Mouse (Mus musculus): ENCODE results near the gene Rnaseh1. TPM values are rescaled to one million over a fixed set of nuclear protein-coding genes. Genes with fewer than 3 reads are reported as not detected.

Gene Rnaseh1
- total RNA-seq, 2 experiments from 2014 or later, result 7.5 to 8.7 TPM

DNA sequence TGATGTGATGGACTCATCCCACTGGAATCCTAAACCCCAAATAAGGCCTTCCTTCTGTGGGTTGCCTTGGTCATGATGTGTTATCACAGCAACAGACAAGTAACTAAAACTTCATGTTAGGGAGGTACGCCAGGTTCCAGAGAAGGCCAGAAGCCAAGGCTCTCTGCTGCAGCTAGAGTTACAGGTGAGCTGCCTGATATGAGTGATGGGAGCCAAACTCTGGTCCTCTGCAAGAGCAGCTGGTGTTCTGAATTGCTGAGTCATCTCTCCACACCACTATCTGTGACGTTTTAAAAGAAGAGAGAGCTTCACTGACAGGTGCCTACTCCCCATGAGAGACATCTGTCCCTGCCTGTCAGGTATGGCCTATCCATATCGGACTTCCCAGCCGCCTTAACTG, 13.2 kb downstream of the Rnaseh1 start:
- no peak for DNase-seq
- intact Hi-C loops (cut with DNase I), result no loop called here

- intact Hi-C loops (cut with DNase I), result no loop called here
- DNase-seq, result no peak
Measured at GRCm38 (mm10) chr12:28666734-28667133, 17.3 kb downstream of the Rnaseh1 start.

DNA sequence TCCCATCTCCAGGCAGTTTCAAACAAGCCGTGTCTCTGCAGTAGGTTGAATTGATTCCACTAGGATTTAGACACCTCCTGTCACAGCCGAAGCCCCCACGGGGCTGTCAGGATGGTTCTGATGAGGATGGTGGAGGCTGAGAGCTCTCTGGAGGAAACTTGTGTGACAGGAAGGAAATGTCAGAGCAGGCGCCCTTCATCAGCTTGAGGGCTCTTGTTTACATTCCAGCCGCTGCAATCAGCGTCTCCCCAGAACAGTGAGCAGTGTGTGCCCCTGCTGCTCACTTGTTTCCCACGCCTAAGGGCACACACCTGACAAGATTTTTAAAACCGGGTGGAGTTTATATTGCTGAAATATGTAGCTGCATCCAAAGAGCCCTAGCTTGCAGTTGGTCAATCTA, 17.9 kb downstream of the Rnaseh1 start:
- intact Hi-C loops (cut with DNase I), result no loop called here
- no peak for DNase-seq

DNA sequence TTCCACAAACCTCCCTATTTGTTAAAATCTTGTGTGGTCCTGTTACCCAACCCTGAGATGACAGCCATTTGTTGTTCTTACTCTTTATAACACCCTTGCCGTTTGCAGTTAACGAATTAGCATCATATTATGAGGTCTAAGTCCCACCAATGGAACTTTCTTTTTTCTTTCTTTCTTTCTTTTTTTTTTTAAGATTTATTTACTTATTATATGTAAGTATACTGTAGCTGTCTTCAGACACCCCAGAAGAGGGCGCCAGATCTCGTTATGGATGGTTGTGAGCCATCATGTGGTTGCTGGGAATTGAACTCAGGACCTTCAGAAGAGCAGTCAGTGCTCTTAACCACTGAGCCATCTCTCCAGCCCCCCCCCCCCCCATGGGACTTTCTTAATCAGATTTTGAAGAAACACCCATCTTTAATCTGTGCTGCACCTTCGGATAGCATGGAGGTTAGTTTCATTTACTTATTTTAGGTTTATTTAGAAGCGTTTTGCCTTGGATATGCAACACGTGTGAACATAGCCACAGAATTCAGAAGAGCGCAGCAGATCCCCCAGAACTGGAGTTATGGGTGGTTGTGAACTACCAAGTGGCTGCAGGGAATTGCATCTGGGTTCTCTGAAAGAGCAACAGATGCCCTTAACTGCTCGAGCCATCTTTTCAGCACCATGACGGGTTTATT, 24.8 kb downstream of the Rnaseh1 start:
- DNase-seq, result no peak
- intact Hi-C loops (cut with DNase I), result no loop called here

DNA sequence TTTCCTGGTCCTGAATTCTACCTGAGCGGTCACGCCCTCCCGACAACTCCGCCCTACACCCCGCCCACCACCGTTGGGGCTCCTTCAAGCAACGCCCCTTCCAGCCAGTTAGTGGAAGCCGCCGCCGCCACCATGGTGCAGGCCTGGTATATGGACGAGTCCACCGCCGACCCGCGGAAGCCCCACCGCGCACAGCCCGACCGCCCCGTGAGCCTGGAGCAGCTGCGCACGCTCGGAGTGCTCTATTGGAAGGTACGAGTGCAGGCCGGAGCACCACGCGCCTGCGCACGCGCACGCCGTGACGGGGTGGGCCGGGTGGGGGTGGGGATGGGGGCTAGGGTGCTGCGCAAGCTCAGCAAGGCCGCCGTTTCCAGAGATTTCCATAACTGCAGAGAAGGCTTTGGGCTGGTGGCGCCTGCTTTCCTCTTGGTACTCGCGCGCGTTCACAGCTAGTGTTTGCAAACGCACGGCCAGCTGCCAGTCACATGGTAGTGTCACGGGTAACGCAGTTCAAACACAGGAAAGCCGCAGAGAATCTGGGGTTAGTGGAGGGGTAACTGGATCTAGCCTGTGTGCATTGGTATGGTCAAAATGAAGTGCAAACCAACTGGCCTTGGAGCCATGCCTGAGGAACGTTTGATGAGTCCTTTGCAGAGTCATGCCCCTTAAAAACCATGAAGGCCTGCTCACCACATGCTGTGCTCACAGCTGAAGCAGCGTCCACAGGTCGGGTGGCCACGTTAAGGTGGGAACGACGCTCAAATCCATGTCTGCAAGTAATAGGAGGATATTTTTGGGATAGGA, 25.9 kb downstream of the Rnaseh1 start, which contains the start of gene Adi1:
Gene Adi1 (plus strand): TSS at position 111 of the 804 bp plus-strand sequence.
- intact Hi-C loops (cut with DNase I), result no loop called here
- DNase-seq, result peak; percentile 85

DNA sequence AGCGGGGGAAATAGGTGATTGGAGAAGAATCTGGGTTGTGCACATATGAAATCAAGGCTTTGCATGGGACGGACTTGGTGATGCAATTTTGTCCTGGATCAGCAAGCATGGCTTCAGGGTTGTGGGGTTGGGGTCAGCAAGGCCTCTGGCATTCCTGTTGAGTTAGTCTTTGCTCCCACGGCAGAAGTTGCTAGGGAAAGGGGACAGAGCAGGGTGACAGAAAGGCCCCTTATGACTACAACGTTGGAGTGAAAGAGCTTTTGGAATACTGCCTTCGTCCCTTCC, 26.5 kb downstream of the Rnaseh1 start:
- no peak for DNase-seq
- intact Hi-C loops (cut with DNase I), result no loop called here

- intact Hi-C loops (cut with DNase I), result no loop called here
- DNase-seq, result no peak
Measured at GRCm38 (mm10) chr12:28684674-28685073, 35.3 kb downstream of the Rnaseh1 start.

DNA sequence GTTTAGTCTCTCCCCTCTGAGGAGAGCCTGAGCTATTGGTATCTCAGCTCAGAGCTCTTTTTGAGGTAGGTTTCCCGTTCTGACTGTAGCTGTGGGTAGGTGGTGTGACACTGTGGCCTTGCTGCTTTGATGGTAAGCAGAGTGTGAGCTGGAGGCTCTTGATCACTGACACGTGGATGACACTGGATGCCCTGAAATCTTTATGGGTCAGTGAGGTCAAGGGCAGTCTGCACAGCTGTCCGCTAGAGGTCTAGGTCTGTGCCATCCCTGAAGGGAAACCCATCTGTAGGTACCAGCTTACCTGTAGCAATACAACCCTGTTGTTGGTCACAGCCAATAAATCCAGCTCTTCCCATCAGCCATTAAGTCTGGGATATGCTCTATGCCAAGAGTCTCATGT, 36.4 kb downstream of the Rnaseh1 start:
- intact Hi-C loops (cut with DNase I), result no loop called here
- no peak for DNase-seq

GRCm38 (mm10) chr12:28686199-28686879, 36.9 kb downstream of the Rnaseh1 start:
- intact Hi-C loops (cut with DNase I), result no loop called here
- no peak for DNase-seq

DNA sequence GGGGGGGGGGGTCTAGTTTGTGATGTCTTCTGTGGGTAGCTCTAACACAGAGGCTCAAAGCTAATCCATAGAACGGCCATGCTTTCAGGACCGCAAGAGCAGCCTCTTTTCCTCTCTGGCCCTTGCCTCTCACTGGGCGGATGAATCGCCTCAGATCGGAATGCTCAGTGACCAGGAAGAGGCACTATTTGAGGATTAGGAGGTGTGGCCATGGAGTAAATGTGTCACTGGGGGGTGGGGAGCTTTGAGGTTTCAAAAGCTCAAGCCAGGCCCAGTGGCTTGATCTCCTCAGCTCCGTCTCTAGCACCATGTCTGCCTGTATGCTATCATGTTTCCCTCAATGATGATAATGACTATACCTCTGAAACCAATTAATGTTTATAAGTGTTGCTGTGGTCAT, 39.6 kb downstream of the Rnaseh1 start:
- intact Hi-C loops (cut with DNase I), result no loop called here
- DNase-seq, result no peak

- intact Hi-C loops (cut with DNase I), result no loop called here
- no peak for DNase-seq
Measured at GRCm38 (mm10) chr12:28690730-28691129, 41.3 kb downstream of the Rnaseh1 start.

DNA sequence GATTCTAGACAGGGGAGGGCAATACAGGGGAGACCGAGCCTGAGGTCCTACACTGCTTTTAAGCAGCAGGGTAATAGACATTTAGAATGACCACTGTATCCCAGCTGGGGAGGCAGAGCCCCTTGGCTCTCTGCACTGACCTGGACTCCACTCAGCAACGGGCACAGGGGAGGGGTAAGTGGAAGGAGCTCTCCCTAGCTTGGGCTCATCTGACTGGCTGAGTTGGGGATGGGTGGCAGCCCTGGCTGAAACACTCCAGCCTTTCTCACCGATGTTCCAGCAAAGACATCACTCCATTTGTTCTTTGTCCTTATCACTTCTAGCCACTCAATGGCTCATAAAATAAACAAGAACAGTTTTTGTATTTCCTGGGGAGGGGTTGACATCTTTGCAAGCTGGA, 44.3 kb downstream of the Rnaseh1 start:
- no peak for DNase-seq
- intact Hi-C loops (cut with DNase I), result no loop called here

DNA sequence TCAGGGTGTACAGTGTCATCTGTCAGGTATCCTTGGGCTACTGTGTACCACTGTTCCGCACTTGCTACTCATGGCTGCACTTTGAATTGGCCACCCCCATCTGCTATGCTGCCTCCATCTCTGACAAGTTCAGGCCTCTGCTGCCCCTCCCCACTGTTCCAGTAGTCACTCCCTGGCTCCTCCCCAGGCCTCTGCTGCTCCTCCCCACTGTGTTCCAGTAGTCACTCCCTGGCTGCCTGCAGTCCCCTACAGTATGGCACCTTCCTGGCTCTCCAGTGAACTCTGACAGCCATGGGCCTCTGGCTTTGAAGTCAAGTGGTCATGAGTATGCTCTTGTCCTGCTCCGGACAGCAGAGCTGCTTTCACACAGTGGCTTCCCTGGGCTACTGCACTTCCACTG, 44.8 kb downstream of the Rnaseh1 start:
- intact Hi-C loops (cut with DNase I), result no loop called here
- DNase-seq, result no peak

- intact Hi-C loops (cut with DNase I), result no loop called here
- no peak for DNase-seq
Measured at GRCm38 (mm10) chr12:28694776-28695175, 45.4 kb downstream of the Rnaseh1 start.

DNA sequence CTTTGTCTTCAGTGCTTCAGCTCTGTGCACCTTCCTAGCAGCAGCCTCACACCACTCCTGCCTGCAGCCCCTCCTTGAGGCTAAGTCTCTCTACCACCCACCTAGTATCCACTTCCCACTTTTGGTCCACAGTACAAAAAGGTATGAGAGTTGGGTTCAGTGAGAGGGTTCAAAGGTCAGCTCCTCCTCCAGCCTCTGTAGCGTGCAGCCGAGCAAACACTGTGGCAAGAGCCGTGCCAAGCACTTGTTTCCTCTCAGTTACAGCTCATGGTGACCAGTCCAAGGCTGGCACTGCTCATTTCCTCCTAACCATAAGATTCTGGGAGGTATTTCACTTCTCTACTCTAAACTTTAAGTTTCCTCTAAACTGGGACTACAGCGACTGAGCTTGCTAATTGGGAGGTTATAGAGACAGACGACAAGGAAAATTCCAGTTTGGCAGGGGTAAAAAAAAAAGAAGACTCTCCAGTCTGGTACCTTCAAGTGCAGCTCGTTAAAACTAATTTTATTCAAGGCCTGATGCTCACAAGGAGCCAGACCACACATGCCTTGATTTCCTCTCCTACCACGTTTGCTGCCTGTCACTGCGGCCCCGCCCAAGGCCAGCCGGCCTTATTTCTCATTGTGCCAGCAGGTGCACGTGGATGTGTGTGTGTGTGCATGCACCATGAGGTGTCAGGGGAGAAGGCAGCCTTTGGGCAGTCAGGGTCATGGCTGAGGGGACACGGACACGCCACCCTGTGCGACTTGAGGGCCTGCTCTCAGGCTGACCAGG, 48.6 kb downstream of the Rnaseh1 start:
- intact Hi-C loops (cut with DNase I), result loop anchor here (2.0 kb wide), 2 partner anchors 109 to 431 kb away; no protein-coding TSS in a partner anchor
- no peak for DNase-seq

DNA sequence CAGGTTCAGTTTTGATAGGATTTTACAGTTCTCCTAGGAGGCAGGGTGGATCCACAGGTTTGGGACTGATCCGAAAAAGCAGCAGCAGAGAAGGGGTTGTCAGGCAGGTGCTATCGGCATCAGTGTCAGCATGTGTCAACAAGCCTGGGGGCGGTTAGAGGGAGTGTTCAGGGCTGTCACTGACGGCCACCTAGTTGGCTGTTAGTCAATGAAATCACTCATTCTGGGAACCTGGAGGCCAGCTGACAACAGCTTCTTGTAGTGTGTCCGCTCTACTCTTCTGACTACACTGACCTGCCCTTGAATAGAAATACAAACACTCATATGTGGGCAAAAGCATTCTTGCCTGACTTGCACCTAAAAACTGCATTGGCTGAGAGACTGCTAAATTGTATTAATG, 49.7 kb downstream of the Rnaseh1 start:
- intact Hi-C loops (cut with DNase I), result loop anchor here (2.0 kb wide), 2 partner anchors 110 to 430 kb away; no protein-coding TSS in a partner anchor
- DNase-seq, result peak in 1 of 2 experiments; percentile 7

- peak; percentile 76 to 85 for DNase-seq
- intact Hi-C loops (cut with DNase I), result loop anchor here (2.0 to 10.0 kb wide), 5 partner anchors 83 to 925 kb away; no protein-coding TSS in a partner anchor
Measured at GRCm38 (mm10) chr12:28699656-28700055, 50.3 kb downstream of the Rnaseh1 start.

DNA sequence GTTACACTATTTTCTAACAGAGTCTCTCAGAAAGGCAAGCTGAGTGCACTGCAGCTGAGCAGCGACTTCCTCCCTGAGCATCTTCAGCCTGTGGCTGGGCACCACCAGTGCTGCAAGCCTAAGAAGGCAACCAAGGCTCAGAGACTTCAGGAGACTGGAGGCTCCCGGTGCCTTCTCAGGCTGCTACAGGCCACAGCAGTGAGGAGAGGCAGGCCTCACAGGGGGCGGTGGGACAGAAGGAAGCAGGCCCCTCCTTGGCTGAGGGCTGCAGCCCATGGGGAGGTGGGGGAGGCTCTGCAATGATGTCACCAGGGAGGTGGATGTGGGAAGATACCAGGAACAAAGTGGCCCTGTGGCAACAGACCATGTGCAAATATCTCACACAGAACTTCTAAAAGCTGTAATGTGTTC, 50.7 kb downstream of the Rnaseh1 start:
- intact Hi-C loops (cut with DNase I), result loop anchor here (5.0 to 10.0 kb wide), 3 partner anchors 82 to 925 kb away; no protein-coding TSS in a partner anchor
- DNase-seq, result no peak

GRCm38 (mm10) chr12:28700561-28701025, 51.2 kb downstream of the Rnaseh1 start:
- intact Hi-C loops (cut with DNase I), result loop anchor here (5.0 to 10.0 kb wide), 3 partner anchors 82 to 924 kb away; no protein-coding TSS in a partner anchor
- DNase-seq, result peak; percentile 91 to 93

DNA sequence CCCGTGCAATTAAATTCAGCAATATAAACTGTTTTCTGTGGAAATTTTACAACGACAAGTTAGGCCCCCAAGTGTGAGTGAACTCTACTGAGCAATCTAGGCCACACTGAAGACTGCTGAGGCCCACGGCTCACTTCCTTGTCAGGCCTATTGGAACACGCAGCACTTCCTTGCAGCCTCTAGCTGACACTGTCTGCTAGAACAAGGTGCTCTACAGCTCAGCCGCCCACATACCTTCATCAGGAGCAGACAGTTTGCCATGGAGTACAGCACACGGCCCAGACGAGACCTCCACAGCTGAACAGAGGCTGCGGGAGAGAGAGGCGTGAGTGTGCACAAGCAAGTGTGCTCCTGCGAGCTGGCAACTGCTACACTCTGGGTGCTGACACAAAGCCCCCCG, 51.9 kb downstream of the Rnaseh1 start:
- intact Hi-C loops (cut with DNase I), result loop anchor here (5.0 to 10.0 kb wide), 3 partner anchors 81 to 923 kb away; no protein-coding TSS in a partner anchor
- no peak for DNase-seq
